Comparison of ENCODE assay signal across 8 mouse cellular contexts in genomic region chr11:76410826-76411225, GRCm38 (mm10). TPM values are rescaled to one million over a fixed set of nuclear protein-coding genes. Genes with fewer than 3 reads are reported as not detected.
DNase-seq lines count a peak whose midpoint lies in the region; ATAC-seq and TF ChIP-seq lines count a peak whose summit lies in the region.

No protein-coding gene starts in this region.

- no peak for ATAC-seq in forebrain, embryonic 13.5 days
- no peak for ATAC-seq in monocyte, adult 5-6 weeks (replicated peaks; ENCODE audit: insufficient number of reproducible peaks, low FRiP score, low TSS enrichment, poor library complexity, severe bottlenecking)
- no peak for ATAC-seq in lung, postnatal 0 days

- H3K4me3 ChIP-seq in forebrain, embryonic 10.5 days = no peak overlapping the region
- H3K4me3 ChIP-seq in forebrain, embryonic 13.5 days = no peak overlapping the region
- H3K4me3 ChIP-seq in lung, postnatal 0 days (ENCODE audit: low read depth, low read length) = no peak overlapping the region

- H3K27me3 ChIP-seq in forebrain, embryonic 10.5 days (ENCODE audit: poor library complexity, severe bottlenecking) = no peaks in the 10 kb centered on the region
- H3K27me3 ChIP-seq in forebrain, embryonic 13.5 days = no peaks in the 10 kb centered on the region
- H3K27me3 ChIP-seq in lung, postnatal 0 days (replicated peaks; ENCODE audit: insufficient read depth, low read length) = no peaks in the 10 kb centered on the region
- no peaks in the 10 kb centered on the region for H3K27me3 ChIP-seq in splenic B cell, adult 2 months (ENCODE audit: control insufficient read depth, insufficient read depth, low read length, poor library complexity, severe bottlenecking)

- TF ChIP-seq CTCF in brain, embryonic 14.5 days (IDR thresholded peaks at IDR 0.05; ENCODE audit: borderline replicate concordance, extremely low read depth, insufficient read depth, insufficient read length) = peak; percentile 53
- TF ChIP-seq CTCF in lung, postnatal 0 days (IDR thresholded peaks at IDR 0.05) = peak; percentile 77

- H3K9me3 ChIP-seq in forebrain, embryonic 10.5 days = no peaks in the 10 kb centered on the region
- no peaks in the 10 kb centered on the region for H3K9me3 ChIP-seq in forebrain, embryonic 13.5 days (replicated peaks)
- no peaks in the 10 kb centered on the region for H3K9me3 ChIP-seq in lung, postnatal 0 days (ENCODE audit: low read length)

- TF ChIP-seq POLR2A in brain, embryonic 14.5 days (IDR thresholded peaks at IDR 0.05; ENCODE audit: borderline replicate concordance, extremely low read depth, insufficient read depth, insufficient read length, poor library complexity, severe bottlenecking) = no peak

- peaks cover 22% of the 10 kb centered on the region for H3K4me1 ChIP-seq in forebrain, embryonic 10.5 days
- H3K4me1 ChIP-seq in forebrain, embryonic 13.5 days = peaks cover 15% of the 10 kb centered on the region
- H3K4me1 ChIP-seq in lung, postnatal 0 days (ENCODE audit: insufficient read depth, low read depth, low read length) = no peaks in the 10 kb centered on the region

- intact Hi-C loops in heart, postnatal 10 days (cut with DNase I) = no loop called here

- H3K4me2 ChIP-seq in forebrain, embryonic 13.5 days = no peak overlapping the region
- H3K4me2 ChIP-seq in lung, postnatal 0 days (replicated peaks; ENCODE audit: low read depth, low read length) = no peak overlapping the region

- peaks cover 60% of the 10 kb centered on the region for H3K36me3 ChIP-seq in forebrain, embryonic 10.5 days (replicated peaks)
- peaks cover 48% of the 10 kb centered on the region for H3K36me3 ChIP-seq in forebrain, embryonic 13.5 days (ENCODE audit: poor library complexity, severe bottlenecking)
- H3K36me3 ChIP-seq in lung, postnatal 0 days (ENCODE audit: insufficient read depth, low read length) = no peaks in the 10 kb centered on the region
- H3K36me3 ChIP-seq in splenic B cell, adult 2 months (ENCODE audit: control insufficient read depth, insufficient read depth, low read length, poor library complexity, severe bottlenecking) = peaks cover 7% of the 10 kb centered on the region

- 78% methylated on average over 12 of the region's 12 CpGs for WGBS in forebrain, embryonic 10.5 days
- WGBS in forebrain, embryonic 13.5 days = 73% methylated on average over 12 of the region's 12 CpGs
- 53% methylated on average over 12 of the region's 12 CpGs for WGBS in lung, postnatal 0 days

- H3K27ac ChIP-seq in forebrain, embryonic 10.5 days = no peak overlapping the region
- H3K27ac ChIP-seq in forebrain, embryonic 13.5 days = no peak overlapping the region
- H3K27ac ChIP-seq in lung, postnatal 0 days (ENCODE audit: low read length) = no peak overlapping the region

- peak; percentile 40 for DNase-seq in forebrain, embryonic 10.5 days (ENCODE audit: extremely low spot score, low spot score)
- DNase-seq in monocyte, adult 2 months (ENCODE audit: low read depth in 1 of 2, low spot score in 2 of 2) = peak; percentile 18 to 25
- DNase-seq in brain, embryonic 14.5 days (ENCODE audit: low read depth) = peak; percentile 72
- DNase-seq in heart, postnatal 10 days = peak; percentile 54 to 79
- DNase-seq in lung, postnatal 0 days (ENCODE audit: low spot score) = peak; percentile 84
- DNase-seq in splenic B cell, adult 2 months (ENCODE audit: low read depth, low spot score) = peak; percentile 85

- H3K9ac ChIP-seq in forebrain, embryonic 13.5 days = no peak overlapping the region
- H3K9ac ChIP-seq in lung, postnatal 0 days (replicated peaks; ENCODE audit: low read depth) = no peak overlapping the region

- TF ChIP-seq EP300 in lung, postnatal 0 days (IDR thresholded peaks at IDR 0.05) = no peak

RNA-seq across cellular contexts. Expression of gene Timm22, which starts 4.1 kb away (rescaled TPM):
- polyA plus RNA-seq in forebrain, embryonic 10.5 days (2016; fragmentation: Nextera tagmentation; extraction: Ambion mirVana) = 127 and 128 TPM in 2 replicates
- polyA plus RNA-seq in forebrain, embryonic 13.5 days (2015; fragmentation: Nextera tagmentation; extraction: Ambion mirVana) = 102 and 104 TPM in 2 replicates
- total RNA-seq in monocyte, adult 5-6 weeks (2017) = 6.4 to 10.2 TPM (median 8.2 TPM) in 3 replicates
- 32.5 and 36.8 TPM in 2 replicates for polyA plus RNA-seq in brain, embryonic 14.5 days (2012; rRNA removed)
- total RNA-seq in heart, postnatal 10 days (2021) = 10 to 100 TPM; 43.4 to 51.7 TPM
- polyA plus RNA-seq in lung, postnatal 0 days (2015; fragmentation: Nextera tagmentation; extraction: Ambion mirVana) = 64.4 and 81.7 TPM in 2 replicates

RNA-seq across cellular contexts. Expression of gene Nxn, which starts 11.9 kb away (rescaled TPM):
- 55.4 and 62.3 TPM in 2 replicates for polyA plus RNA-seq in forebrain, embryonic 10.5 days (2016; fragmentation: Nextera tagmentation; extraction: Ambion mirVana)
- polyA plus RNA-seq in forebrain, embryonic 13.5 days (2015; fragmentation: Nextera tagmentation; extraction: Ambion mirVana) = 23.4 and 29.9 TPM in 2 replicates
- total RNA-seq in monocyte, adult 5-6 weeks (2017) = 1.9 to 5.8 TPM (median 2.8 TPM) in 3 replicates
- polyA plus RNA-seq in brain, embryonic 14.5 days (2012; rRNA removed) = 33.9 and 40.9 TPM in 2 replicates
- total RNA-seq in heart, postnatal 10 days (2021) = 10 to 100 TPM; 15.7 to 17.4 TPM
- polyA plus RNA-seq in lung, postnatal 0 days (2015; fragmentation: Nextera tagmentation; extraction: Ambion mirVana) = 11.7 and 11.9 TPM in 2 replicates

Comparison
In these comparisons a context has a peak if more than half of its experiments do, and no peak if none do; other contexts are left out.
1. DNase-seq: peak in every context shown above with its lines; median percentile 85 in splenic B cell, adult 2 months; 84 in lung, postnatal 0 days; 72 in brain, embryonic 14.5 days; 66 in heart, postnatal 10 days; 40 in forebrain, embryonic 10.5 days; 22 in monocyte, adult 2 months.